Mouse (Mus musculus) embryonic facial prominence, embryonic 11.5 days (tissue): ENCODE data around the gene Trhde. TPM values are rescaled to one million over a fixed set of nuclear protein-coding genes. Genes with fewer than 3 reads are reported as not detected.
A peak's percentile ranks its signal among the peaks of the same experiment; 100 is the strongest.

Source experiments
- ATAC-seq: fragments of 200-750 bp; cut with Nextera tagmentation; replicated peaks from 2 replicates; pipeline ENCODE4 v1.8.0; 2017; ENCODE audit warnings: low read depth; ENCODE audit not compliant: insufficient number of reproducible peaks, low FRiP score, low TSS enrichment
- DNase-seq: peaks from one replicate; pipeline ENCODE4 v3.0.0-alpha.2; 2015; ENCODE audit warnings: low spot score
- H3K27ac ChIP-seq: fragments of 300-500 bp; sonication (generic); replicated peaks from 2 replicates; pipeline ENCODE4 v1.5.1; 2014; ENCODE audit warnings: mild to moderate bottlenecking, low read depth, low read length, control low read depth
- H3K27me3 ChIP-seq: fragments of 300-500 bp; sonication (generic); 2 replicates; pipeline ENCODE4 v1.6.1; 2014; ENCODE audit warnings: mild to moderate bottlenecking, low read length, moderate library complexity, mixed read lengths; ENCODE audit not compliant: control insufficient read depth, insufficient read depth
- H3K36me3 ChIP-seq: fragments of 300-500 bp; sonication (generic); replicated peaks from 2 replicates; pipeline ENCODE4 v1.6.1; 2014; ENCODE audit warnings: low read depth, mild to moderate bottlenecking, low read length, moderate library complexity, mixed read lengths; ENCODE audit not compliant: control insufficient read depth, insufficient read depth
- H3K4me1 ChIP-seq: fragments of 300-500 bp; sonication (generic); 2 replicates; pipeline ENCODE4 v1.6.1; 2014; ENCODE audit warnings: low read length, mixed read lengths; ENCODE audit not compliant: control insufficient read depth, insufficient read depth
- H3K4me2 ChIP-seq: fragments of 300-500 bp; sonication (generic); 2 replicates; pipeline ENCODE4 v1.6.1; 2014; ENCODE audit warnings: low read depth, mild to moderate bottlenecking, control low read depth, low read length, moderate library complexity
- H3K4me3 ChIP-seq: fragments of 300-500 bp; sonication (generic); 2 replicates; pipeline ENCODE4 v1.5.1; 2014; ENCODE audit warnings: low read depth, low read length, control low read depth
- H3K9ac ChIP-seq: fragments of 300-500 bp; sonication (generic); replicated peaks from 2 replicates; pipeline ENCODE4 v1.6.1; 2014; ENCODE audit warnings: mild to moderate bottlenecking, control low read depth, low read length
- H3K9me3 ChIP-seq: fragments of 300-500 bp; sonication (generic); replicated peaks from 2 replicates; pipeline ENCODE4 v1.6.1; 2016; ENCODE audit warnings: mild to moderate bottlenecking, low read length, inconsistent platforms, mixed read lengths; ENCODE audit not compliant: control insufficient read depth
- WGBS: fragments of 180-500 bp; shearing (Covaris S2); extraction: QIAGEN DNeasy Blood & Tissue Kit; methylation state at CpG from one replicate; pipeline ENCODE4 v1.1.7; 2014; 5-methylcytosine and 5-hydroxymethylcytosine counted together
- polyA plus RNA-seq: library from polyadenylated mRNA; unstranded; fragments of >200 nt; fragmentation: Nextera tagmentation; extraction: Ambion mirVana; gene quantifications from 2 replicates; pipeline ENCODE4 v1.2.1, GENCODE M21; 2014

Trhde gene
- polyA plus RNA-seq, 1 experiment from 2014 or later = 1.8 TPM

GRCm38 (mm10) chr10:114488806-114489205 is 313.3 kb downstream of the Trhde start:
- H3K27ac ChIP-seq = no peak overlapping the region
- H3K36me3 ChIP-seq = no peaks in the 10 kb centered on the region
- no peaks in the 10 kb centered on the region for H3K9me3 ChIP-seq
- H3K4me3 ChIP-seq = no peak overlapping the region
- DNase-seq = no peak
- no peak for ATAC-seq
- no peaks in the 10 kb centered on the region for H3K4me1 ChIP-seq
- no peak overlapping the region for H3K9ac ChIP-seq
- no peak overlapping the region for H3K4me2 ChIP-seq
- WGBS = 90% methylated on average over 4 of the region's 4 CpGs
- H3K27me3 ChIP-seq = no peaks in the 10 kb centered on the region

- no peak overlapping the region for H3K27ac ChIP-seq
- H3K4me3 ChIP-seq = no peak overlapping the region
- no peaks in the 10 kb centered on the region for H3K9me3 ChIP-seq
- no peak overlapping the region for H3K9ac ChIP-seq
- WGBS = 79% methylated on average over 3 of the region's 3 CpGs
- no peaks in the 10 kb centered on the region for H3K36me3 ChIP-seq
- H3K27me3 ChIP-seq = no peaks in the 10 kb centered on the region
- peak; percentile 17 for DNase-seq
- H3K4me1 ChIP-seq = no peaks in the 10 kb centered on the region
- no peak for ATAC-seq
- no peak overlapping the region for H3K4me2 ChIP-seq
Measured at GRCm38 (mm10) chr10:114455591-114455990, 346.5 kb downstream of the Trhde start.

- H3K9ac ChIP-seq = no peak overlapping the region
- no peak overlapping the region for H3K4me2 ChIP-seq
- H3K4me1 ChIP-seq = no peaks in the 10 kb centered on the region
- no peaks in the 10 kb centered on the region for H3K27me3 ChIP-seq
- no peak for ATAC-seq
- 72% methylated on average over 6 of the region's 6 CpGs for whole genome bisulfite sequencing
- no peak overlapping the region for H3K4me3 ChIP-seq
- H3K36me3 ChIP-seq = no peaks in the 10 kb centered on the region
- peak; percentile 9 for DNase-seq
- no peak overlapping the region for H3K27ac ChIP-seq
- no peaks in the 10 kb centered on the region for H3K9me3 ChIP-seq
Measured at GRCm38 (mm10) chr10:114448116-114448515, 354.0 kb downstream of the Trhde start.

- H3K9ac ChIP-seq = no peak overlapping the region
- no peak for ATAC-seq
- no peaks in the 10 kb centered on the region for H3K27me3 ChIP-seq
- no peaks in the 10 kb centered on the region for H3K9me3 ChIP-seq
- H3K4me3 ChIP-seq = no peak overlapping the region
- DNase-seq = no peak
- H3K36me3 ChIP-seq = no peaks in the 10 kb centered on the region
- H3K27ac ChIP-seq = no peak overlapping the region
- H3K4me1 ChIP-seq = no peaks in the 10 kb centered on the region
- WGBS = 71% methylated on average over 3 of the region's 3 CpGs
- H3K4me2 ChIP-seq = no peak overlapping the region
Measured at GRCm38 (mm10) chr10:114418956-114419530, 383.1 kb downstream of the Trhde start.

GRCm38 (mm10) chr10:114415717-114416116 is 386.4 kb downstream of the Trhde start:
- Histone ChIP-seq H3K27ac (no peak overlapping the region), H3K9ac (no peak overlapping the region), H3K9me3 (no peaks in the 10 kb centered on the region), H3K4me1 (no peaks in the 10 kb centered on the region), H3K36me3 (no peaks in the 10 kb centered on the region), H3K4me2 (no peak overlapping the region), H3K27me3 (no peaks in the 10 kb centered on the region), H3K4me3 (no peak overlapping the region)
- DNase-seq (no peak), ATAC-seq (no peak)
- 67% methylated on average over 2 of the region's 2 CpGs for WGBS

GRCm38 (mm10) chr10:114405260-114405659 is 396.8 kb downstream of the Trhde start:
- Histone ChIP-seq H3K9ac (no peak overlapping the region), H3K4me2 (no peak overlapping the region), H3K27ac (no peak overlapping the region), H3K9me3 (no peaks in the 10 kb centered on the region), H3K27me3 (no peaks in the 10 kb centered on the region), H3K4me3 (no peak overlapping the region), H3K36me3 (no peaks in the 10 kb centered on the region), H3K4me1 (no peaks in the 10 kb centered on the region)
- DNase-seq = no peak
- ATAC-seq = no peak; the same call in 1 of the 2 replicates
- 61% methylated on average over 7 of the region's 7 CpGs for WGBS

- no peaks in the 10 kb centered on the region for H3K27me3 ChIP-seq
- H3K36me3 ChIP-seq = no peaks in the 10 kb centered on the region
- no peak for ATAC-seq
- no peak overlapping the region for H3K9ac ChIP-seq
- no peak overlapping the region for H3K4me2 ChIP-seq
- H3K4me1 ChIP-seq = no peaks in the 10 kb centered on the region
- no peak overlapping the region for H3K27ac ChIP-seq
- no peak for DNase-seq
- 84% methylated on average over 2 of the region's 2 CpGs for WGBS
- H3K4me3 ChIP-seq = no peak overlapping the region
- H3K9me3 ChIP-seq = no peaks in the 10 kb centered on the region
Measured at GRCm38 (mm10) chr10:114403795-114404194, 398.3 kb downstream of the Trhde start.

GRCm38 (mm10) chr10:114370804-114371203 is 431.3 kb downstream of the Trhde start:
- H3K36me3 ChIP-seq = no peaks in the 10 kb centered on the region
- ATAC-seq = no peak

More at GRCm38 (mm10) chr10:114370804-114371203, 431.3 kb downstream of the Trhde start:
- H3K27ac ChIP-seq = no peak overlapping the region
- H3K4me3 ChIP-seq = no peak overlapping the region
- 81% methylated on average over 3 of the region's 3 CpGs for WGBS
- no peaks in the 10 kb centered on the region for H3K4me1 ChIP-seq
- H3K9ac ChIP-seq = no peak overlapping the region
- H3K9me3 ChIP-seq = no peaks in the 10 kb centered on the region
- no peaks in the 10 kb centered on the region for H3K27me3 ChIP-seq
- no peak for DNase-seq
- no peak overlapping the region for H3K4me2 ChIP-seq
